Mouse (Mus musculus) ES-E14 (cell line): ENCODE measurements around the gene Ola1.

Experiments used
- CHD2 ChIP-seq: IDR thresholded peaks from 2 replicates; pipeline ENCODE4 v1.6.1; 2014; ENCODE audit warnings: mild to moderate bottlenecking, low read depth, low read length, inconsistent platforms
- HCFC1 ChIP-seq: IDR thresholded peaks from 2 replicates; pipeline ENCODE4 v1.6.1; 2012; ENCODE audit warnings: low read length, inconsistent platforms, borderline replicate concordance; ENCODE audit not compliant: insufficient read depth
- ZC3H11A ChIP-seq: IDR thresholded peaks from 2 replicates; pipeline ENCODE4 v1.6.1; 2012; ENCODE audit warnings: low read depth, mild to moderate bottlenecking, inconsistent platforms, low read length, borderline replicate concordance

- 0 out of 2 replicates have a peak, but pooled peaks have one; percentile 2 for TF ChIP-seq ZC3H11A
- TF ChIP-seq CHD2, result no peak
- TF ChIP-seq HCFC1, result no peak
Observed at GRCm38 (mm10) chr2:73059550-73060258, 159.0 kb downstream of the Ola1 start.
